Mouse (Mus musculus) natural killer cell, adult 2 months (primary cell): ENCODE measurements around the gene Ppard.
A peak's percentile ranks its signal among the peaks of the same experiment; 100 is the strongest.

ENCODE experiments used
- DNase-seq, 2 experiments: peaks; one replicate each; pipeline ENCODE4 v3.0.0; 2022; ENCODE audit warnings: low spot score in 2 of 2

The Ppard gene

DNA sequence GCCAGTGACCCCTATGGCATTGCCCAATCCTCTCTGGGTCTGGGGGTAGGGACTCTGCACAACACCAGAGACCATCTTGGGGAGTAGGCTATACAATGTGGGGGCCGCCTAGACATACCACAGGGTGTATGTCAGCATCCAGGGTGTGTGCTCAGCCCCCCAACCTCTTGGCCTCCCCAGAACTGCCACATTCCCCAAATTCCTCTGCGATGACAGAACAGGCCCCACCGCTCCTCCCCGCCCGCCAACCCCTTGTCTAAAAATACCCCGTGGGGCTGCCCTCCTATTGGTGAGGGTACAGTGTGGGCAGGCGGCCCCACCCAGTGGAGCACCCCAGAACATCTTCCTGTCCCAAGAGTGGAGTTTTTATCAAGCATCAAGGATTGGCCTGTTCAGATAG is 108.1 kb downstream of the Ppard start:
- DNase-seq, result no peak

DNA sequence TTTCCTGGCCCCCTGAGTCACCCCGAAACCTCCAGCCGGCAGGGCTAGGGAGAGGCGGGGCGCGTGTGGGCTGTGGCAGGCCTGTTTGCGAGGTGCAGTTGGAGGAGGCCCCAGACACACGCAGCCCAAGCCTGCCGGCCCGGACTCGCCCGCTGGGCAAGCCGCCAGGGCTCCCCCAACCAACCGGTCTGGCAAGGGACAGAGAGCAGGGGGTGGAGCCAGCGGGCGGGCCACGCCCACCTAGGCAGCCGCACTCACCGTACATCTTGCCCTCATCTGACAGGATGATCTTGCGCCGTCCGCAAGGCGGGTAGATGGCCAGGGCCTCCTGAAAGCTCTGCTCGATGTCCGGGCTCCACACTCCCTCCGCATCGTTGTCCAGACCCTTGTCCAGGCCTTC is 108.6 kb downstream of the Ppard start:
- DNase-seq, result peak; percentile 63 to 73

GRCm38 (mm10) chr17:28344050-28344607 is 111.6 kb downstream of the Ppard start:
- no peak for DNase-seq

DNA sequence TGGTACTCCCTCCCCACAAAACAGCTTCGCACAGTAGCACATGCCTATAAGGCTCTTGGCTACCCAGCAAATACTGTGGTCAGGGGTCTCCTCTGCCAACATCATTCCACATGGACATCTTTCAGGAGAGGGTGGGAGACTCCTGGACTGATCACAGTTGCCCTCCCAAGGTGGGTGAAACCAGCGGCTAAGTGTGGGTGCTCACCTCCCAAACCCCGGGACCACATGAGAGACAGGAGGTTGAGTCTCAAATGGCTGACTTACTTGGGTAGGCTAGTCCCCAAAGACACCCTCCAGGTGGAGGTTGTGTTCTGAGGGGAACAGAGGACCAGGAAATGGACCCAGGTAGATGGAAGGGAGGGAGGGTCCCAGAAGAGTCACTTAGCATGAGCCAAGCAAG is 112.2 kb downstream of the Ppard start:
- DNase-seq, result no peak

- DNase-seq, result no peak
Measured at GRCm38 (mm10) chr17:28345271-28345721, 112.8 kb downstream of the Ppard start.

GRCm38 (mm10) chr17:28345882-28346281 is 113.4 kb downstream of the Ppard start:
- no peak for DNase-seq

- DNase-seq, result no peak
Measured at GRCm38 (mm10) chr17:28347327-28347726, 114.8 kb downstream of the Ppard start.

- DNase-seq, result no peak
Measured at GRCm38 (mm10) chr17:28348211-28348610, 115.7 kb downstream of the Ppard start.

- DNase-seq, result no peak
Measured at GRCm38 (mm10) chr17:28349264-28349880, 116.9 kb downstream of the Ppard start.

- DNase-seq, result no peak
Measured at GRCm38 (mm10) chr17:28349901-28350465, 117.5 kb downstream of the Ppard start.

DNA sequence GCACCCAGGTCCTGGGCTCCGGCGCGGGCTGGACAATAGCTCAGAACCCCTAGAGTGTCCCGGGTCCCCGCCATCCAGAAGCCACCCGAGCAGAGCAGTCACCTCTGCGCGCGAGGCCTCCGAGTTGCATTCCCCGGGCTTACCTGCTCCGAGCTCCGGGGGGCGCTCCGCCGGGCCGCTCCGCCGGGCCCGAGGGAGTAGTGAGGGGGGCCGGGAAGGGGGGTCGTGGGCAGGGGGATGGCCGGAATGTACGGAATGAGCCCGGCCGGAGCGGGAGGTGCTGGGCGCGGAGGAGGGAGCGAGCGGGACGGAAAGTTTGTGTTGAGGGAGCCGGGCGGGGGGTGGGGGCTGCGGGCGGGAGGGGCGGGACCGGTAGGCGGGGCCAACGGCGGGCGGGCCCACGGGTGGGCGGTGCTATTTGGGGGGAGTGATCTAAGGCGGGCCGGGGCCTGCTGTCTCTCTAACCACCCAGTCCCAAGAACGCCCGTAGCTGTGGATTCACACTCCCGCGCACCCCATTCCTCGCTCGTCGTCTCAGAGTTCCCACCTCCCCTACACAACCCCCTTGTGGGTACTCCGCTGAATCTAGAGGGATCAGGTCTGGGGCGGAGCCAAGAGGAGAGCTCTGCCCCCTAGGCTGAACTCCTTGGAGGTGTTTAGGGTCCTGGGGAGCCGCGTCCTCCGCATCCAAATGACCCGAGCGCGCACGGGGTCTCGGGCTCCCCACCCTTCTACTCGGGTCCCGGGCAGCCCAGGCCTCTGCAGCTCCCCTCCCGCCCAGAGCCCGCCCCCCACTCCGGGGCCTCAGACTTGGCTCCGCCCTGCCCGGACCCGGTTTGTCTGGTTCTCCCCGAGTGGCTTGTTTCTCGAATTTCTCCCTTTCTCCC is 118.2 kb downstream of the Ppard start, which contains the start of gene Tead3:
Gene Tead3 (minus strand): TSS at position 352 of the 887 bp plus-strand sequence.
- DNase-seq, result peak in 1 of 2 experiments; percentile 43
